Mouse (Mus musculus) liver, embryonic 15.5 days (tissue): ENCODE measurements around the gene Sox21. TPM values are rescaled to one million over a fixed set of nuclear protein-coding genes. Genes with fewer than 3 reads are reported as not detected.

Experiments used
- ATAC-seq: fragments of 200-750 bp; cut with Nextera tagmentation; 2 replicates; pipeline ENCODE4 v1.8.0; 2017; ENCODE audit warnings: moderate number of reproducible peaks, mild to moderate bottlenecking, moderate library complexity; ENCODE audit not compliant: insufficient read depth
- H3K27ac ChIP-seq: fragments of 300-500 bp; sonication (generic); replicated peaks from 2 replicates; pipeline ENCODE4 v1.5.1; 2015; ENCODE audit warnings: mild to moderate bottlenecking, inconsistent platforms
- H3K27me3 ChIP-seq: fragments of 300-500 bp; sonication (generic); 2 replicates; pipeline ENCODE4 v1.6.1; 2015; ENCODE audit warnings: mild to moderate bottlenecking, inconsistent platforms
- H3K36me3 ChIP-seq: fragments of 300-500 bp; sonication (generic); replicated peaks from 2 replicates; pipeline ENCODE4 v1.6.1; 2015; ENCODE audit warnings: moderate library complexity, mild to moderate bottlenecking, inconsistent platforms
- H3K4me1 ChIP-seq: fragments of 300-500 bp; sonication (generic); replicated peaks from 2 replicates; pipeline ENCODE4 v1.6.1; 2015; ENCODE audit warnings: inconsistent platforms
- H3K4me2 ChIP-seq: fragments of 300-500 bp; sonication (generic); 2 replicates; pipeline ENCODE4 v1.6.1; 2015; ENCODE audit warnings: moderate library complexity, mild to moderate bottlenecking, inconsistent platforms
- H3K4me3 ChIP-seq: fragments of 300-500 bp; sonication (generic); replicated peaks from 2 replicates; pipeline ENCODE4 v1.5.1; 2015; ENCODE audit warnings: mild to moderate bottlenecking, inconsistent platforms
- H3K9ac ChIP-seq: fragments of 300-500 bp; sonication (generic); 2 replicates; pipeline ENCODE4 v1.6.1; 2015; ENCODE audit warnings: moderate library complexity, mild to moderate bottlenecking, inconsistent platforms
- H3K9me3 ChIP-seq: fragments of 300-500 bp; sonication (generic); replicated peaks from 2 replicates; pipeline ENCODE4 v1.6.1; 2016; ENCODE audit warnings: inconsistent platforms
- WGBS: fragments of 180-500 bp; shearing (Covaris S2); methylation state at CpG from one replicate; pipeline ENCODE4 v1.1.7; 2015; ENCODE audit warnings: mixed read lengths; ENCODE audit not compliant: insufficient replicate concordance; 5-methylcytosine and 5-hydroxymethylcytosine counted together
- microRNA-seq: library from miRNA; unstranded; fragments of <30 nt; microRNA quantifications from one replicate; pipeline ENCODE4, GENCODE M21; 2016
- polyA plus RNA-seq: library from polyadenylated mRNA; unstranded; fragments of >200 nt; fragmentation: Nextera tagmentation; extraction: Ambion mirVana; gene quantifications from 2 replicates; pipeline ENCODE4 v1.2.1, GENCODE M21; 2015

Sox21 gene
- polyA plus RNA-seq, 1 experiment from 2014 or later: not detected

- no peak overlapping the region for H3K4me3 ChIP-seq
- H3K9me3 ChIP-seq: no peaks in the 10 kb centered on the region
- no peak for ATAC-seq
- no peak overlapping the region for H3K27ac ChIP-seq
- H3K36me3 ChIP-seq: no peaks in the 10 kb centered on the region
- WGBS: 40% methylated on average over 10 of the region's 10 CpGs
- no peak overlapping the region for H3K9ac ChIP-seq
- H3K4me1 ChIP-seq: peaks cover 2% of the 10 kb centered on the region; the same call in 1 of the 2 replicates
- H3K4me2 ChIP-seq: peak overlapping the region; percentile 37; the same call in 1 of the 2 replicates
- peaks cover 7% of the 10 kb centered on the region for H3K27me3 ChIP-seq
Observed at GRCm38 (mm10) chr14:118193001-118193628, 43.7 kb downstream of the Sox21 start.

- Histone ChIP-seq H3K4me2 (no peak overlapping the region), H3K27me3 (peaks cover 7% of the 10 kb centered on the region), H3K36me3 (no peaks in the 10 kb centered on the region), H3K27ac (no peak overlapping the region), H3K9me3 (no peaks in the 10 kb centered on the region), H3K4me1 (peaks cover 2% of the 10 kb centered on the region; the same call in 1 of the 2 replicates), H3K4me3 (no peak overlapping the region), H3K9ac (no peak overlapping the region)
- ATAC-seq: no peak
- 80% methylated on average over 9 of the region's 9 CpGs for WGBS
Observed at GRCm38 (mm10) chr14:118191442-118191841, 45.4 kb downstream of the Sox21 start.

Small RNA genes within 50 kb of the gene (microRNA-seq; reads per million reads assigned to microRNA genes)
- gene Mir6241: not detected

Other genes with a start within 250 kb of the Sox21 start
- 0.26 and 0.32 TPM in 2 replicates for gene Dct, start 184.8 kb downstream of the Sox21 start, polyA plus RNA-seq
- 13.3 and 13.5 TPM in 2 replicates for gene Tgds, start 104.3 kb downstream of the Sox21 start, polyA plus RNA-seq
- 12.0 and 13.1 TPM in 2 replicates for gene Gpr180, start 99.9 kb downstream of the Sox21 start, polyA plus RNA-seq
- gene Gm9376, start 29.9 kb upstream of the Sox21 start, polyA plus RNA-seq: not detected in 2 replicates